Mouse (Mus musculus) liver, adult 2 months (tissue): ENCODE results near the gene Zfp324. TPM values are rescaled to one million over a fixed set of nuclear protein-coding genes. Genes with fewer than 3 reads are reported as not detected.

ENCODE experiments used
- DNase-seq: peaks from one replicate; pipeline ENCODE4 v3.0.0-alpha.2; 2011; ENCODE audit warnings: low read depth, low spot score; ENCODE audit errors: extremely low read depth
- H3K27ac ChIP-seq: fragments of 200-500 bp; replicated peaks from 2 replicates; pipeline ENCODE4 v1.5.1; 2012; ENCODE audit warnings: low read depth, mild to moderate bottlenecking, control low read depth, inconsistent platforms, low read length; ENCODE audit not compliant: insufficient read depth
- H3K27me3 ChIP-seq: fragments of 200-500 bp; 2 replicates; pipeline ENCODE4 v1.6.1; 2012; ENCODE audit warnings: mild to moderate bottlenecking, moderate library complexity, low read length, inconsistent platforms; ENCODE audit not compliant: control insufficient read depth, insufficient read depth
- H3K36me3 ChIP-seq: fragments of 200-500 bp; 2 replicates; pipeline ENCODE4 v1.6.1; 2012; ENCODE audit warnings: low read length, inconsistent platforms; ENCODE audit not compliant: control insufficient read depth, insufficient read depth
- H3K4me1 ChIP-seq: fragments of 200-500 bp; 2 replicates; pipeline ENCODE4 v1.6.1; 2011; ENCODE audit warnings: low read length; ENCODE audit not compliant: control insufficient read depth, insufficient read depth
- H3K4me3 ChIP-seq: fragments of 200-500 bp; 2 replicates; pipeline ENCODE4 v1.5.1; 2011; ENCODE audit warnings: low read depth, mild to moderate bottlenecking, control low read depth, low read length, moderate library complexity; ENCODE audit not compliant: insufficient read depth
- H3K79me2 ChIP-seq: fragments of 200-500 bp; 2 replicates; pipeline ENCODE4 v1.6.1; 2012; ENCODE audit warnings: inconsistent platforms, mild to moderate bottlenecking, low read length, moderate library complexity; ENCODE audit not compliant: control insufficient read depth, insufficient read depth
- H3K9ac ChIP-seq: fragments of 200-500 bp; 2 replicates; pipeline ENCODE4 v1.6.1; 2012; ENCODE audit warnings: low read depth, mild to moderate bottlenecking, control low read depth, inconsistent platforms, low read length
- CTCF ChIP-seq: fragments of 200-500 bp; IDR thresholded peaks from 2 replicates; pipeline ENCODE4 v1.5.1; 2011; ENCODE audit warnings: low read depth, low read length, control low read depth
- POLR2A ChIP-seq: fragments of 200-500 bp; IDR thresholded peaks from 2 replicates; pipeline ENCODE4 v1.6.1; 2011; ENCODE audit warnings: low read length, control low read depth; ENCODE audit not compliant: insufficient read depth; ENCODE audit errors: extremely low read depth
- WGBS: fragments of 180-500 bp; shearing (Covaris S2); methylation state at CpG from one replicate; pipeline ENCODE4 v1.1.7; 2018; 5-methylcytosine and 5-hydroxymethylcytosine counted together
- polyA plus RNA-seq: library from polyadenylated mRNA; depleted of rRNA; stranded (reverse); fragments of >200 nt; gene quantifications from 2 replicates; pipeline ENCODE4 v1.2.3, GENCODE M21; 2012; rRNA removed
- total RNA-seq: library from RNA; depleted of rRNA; stranded (reverse); fragments of >200 nt; gene quantifications from 2 replicates; pipeline ENCODE4 v1.2.3, GENCODE M21; 2014; rRNA removed

Zfp324 gene
- total and polyA plus RNA-seq, 2 experiments: 4.1 to 5.2 TPM

DNA sequence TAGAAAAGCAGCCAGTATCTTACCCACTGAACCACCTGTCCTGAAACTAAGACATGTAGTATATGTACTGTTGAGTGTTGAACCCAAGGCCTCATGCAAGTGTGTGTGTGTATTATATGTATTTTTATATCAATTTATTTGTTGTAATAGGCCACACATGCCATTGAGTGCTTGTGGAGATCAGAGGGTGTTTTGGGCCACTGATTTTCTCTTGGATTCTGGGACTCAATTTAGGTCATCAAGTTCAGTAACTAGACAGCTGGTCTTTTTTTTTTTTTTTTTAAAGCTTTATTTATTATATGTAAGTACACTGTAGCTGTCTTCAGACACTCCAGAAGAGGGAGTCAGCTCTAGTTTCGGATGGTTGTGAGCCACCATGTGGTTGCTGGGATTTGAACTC, 49.6 kb downstream of the Zfp324 start:
- Histone ChIP-seq H3K9ac (no peak overlapping the region), H3K27me3 (no peaks in the 10 kb centered on the region), H3K4me1 (peaks cover 17% of the 10 kb centered on the region), H3K27ac (no peak overlapping the region), H3K36me3 (no peaks in the 10 kb centered on the region), H3K4me3 (no peak overlapping the region), H3K79me2 (no peaks in the 10 kb centered on the region)
- no peak for DNase-seq
- WGBS: 89% methylated on average over 1 of the region's 1 CpGs
- TF ChIP-seq POLR2A: no peak
- no peak for TF ChIP-seq CTCF

DNA sequence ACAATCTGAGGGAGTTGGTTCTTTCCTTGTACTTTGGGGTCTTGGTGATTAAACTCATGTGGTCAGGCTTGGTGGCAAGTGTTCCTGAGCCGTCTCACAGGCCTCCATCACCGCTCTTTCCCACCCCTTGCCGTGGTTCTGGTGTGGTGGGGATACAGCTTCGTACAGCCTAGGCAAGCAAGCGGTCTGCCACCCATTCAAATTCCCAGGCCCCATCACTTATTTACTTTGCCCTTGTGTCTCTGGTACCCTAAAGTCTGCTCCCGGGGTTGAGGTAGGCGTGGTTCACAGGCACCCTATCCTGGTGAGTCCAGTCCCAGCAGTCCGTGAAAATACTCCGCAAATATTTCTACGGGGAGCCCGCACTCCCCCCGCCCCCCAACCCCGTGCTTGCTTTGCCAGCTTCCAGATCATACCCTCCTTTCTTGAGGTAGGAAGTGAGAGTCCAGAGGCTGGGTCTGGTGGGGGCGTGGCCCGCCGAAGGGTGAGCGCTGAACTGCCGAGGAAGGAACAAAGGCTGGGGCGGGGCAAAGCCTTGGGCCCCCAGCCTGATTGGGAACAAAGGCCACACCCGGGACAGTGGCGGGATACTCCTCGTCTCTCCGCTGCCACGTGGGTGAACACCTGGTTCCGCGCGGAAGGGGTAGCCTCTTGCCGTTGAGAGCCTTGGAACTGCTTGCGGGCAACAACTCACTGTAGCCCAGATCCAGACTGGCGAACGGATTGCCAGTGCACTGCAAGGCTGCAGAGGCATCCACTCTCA, 57.3 kb downstream of the Zfp324 start:
- 13% methylated on average over 31 of the region's 31 CpGs for WGBS
- Histone ChIP-seq H3K27ac (no peak overlapping the region), H3K36me3 (peaks cover 16% of the 10 kb centered on the region), H3K4me3 (peak overlapping the region; percentile 57), H3K4me1 (peaks cover 10% of the 10 kb centered on the region), H3K27me3 (no peaks in the 10 kb centered on the region), H3K9ac (peak overlapping the region; percentile 36), H3K79me2 (peaks cover 13% of the 10 kb centered on the region)
- peak; percentile 40 for DNase-seq
- TF ChIP-seq CTCF (no peak), POLR2A (no peak)

Other genes starting within 250 kb of the Zfp324 start
- gene Vmn2r56, start 230.8 kb upstream of the Zfp324 start, total RNA-seq: not detected in 2 replicates
- gene Vmn2r56, start 230.8 kb upstream of the Zfp324 start, polyA plus RNA-seq: not detected in 2 replicates
- 0.27 TPM in 1 of 2 replicates, not detected in the other for gene Zscan18, start 162.2 kb upstream of the Zfp324 start, total RNA-seq
- gene Zscan18, start 162.2 kb upstream of the Zfp324 start, polyA plus RNA-seq: 0.05 TPM in 1 of 2 replicates, not detected in the other
- gene Zfp329, start 147.0 kb upstream of the Zfp324 start, total RNA-seq: 1.8 and 2.0 TPM in 2 replicates
- gene Zfp329, start 147.0 kb upstream of the Zfp324 start, polyA plus RNA-seq: 0.29 and 0.50 TPM in 2 replicates
- 22.2 and 25.0 TPM in 2 replicates for gene Zfp110, start 131.1 kb upstream of the Zfp324 start, total RNA-seq
- 6.1 and 9.7 TPM in 2 replicates for gene Zfp110, start 131.1 kb upstream of the Zfp324 start, polyA plus RNA-seq
- 1.7 and 2.1 TPM in 2 replicates for gene Zfp128, start 84.7 kb upstream of the Zfp324 start, total RNA-seq
- gene Zfp128, start 84.7 kb upstream of the Zfp324 start, polyA plus RNA-seq: 0.46 and 0.58 TPM in 2 replicates
- gene Zscan22, start 68.0 kb upstream of the Zfp324 start, total RNA-seq: 1.2 and 1.5 TPM in 2 replicates
- 5.7 and 6.6 TPM in 2 replicates for gene Zscan22, start 68.0 kb upstream of the Zfp324 start, polyA plus RNA-seq
- 773 and 998 TPM in 2 replicates for gene Rps5, start 43.5 kb upstream of the Zfp324 start, total RNA-seq
- gene Rps5, start 43.5 kb upstream of the Zfp324 start, polyA plus RNA-seq: 789 and 798 TPM in 2 replicates
- 0.09 and 0.47 TPM in 2 replicates for gene Rnf225, start 38.4 kb upstream of the Zfp324 start, total RNA-seq
- gene Rnf225, start 38.4 kb upstream of the Zfp324 start, polyA plus RNA-seq: 0.45 and 0.65 TPM in 2 replicates
- gene Zfp446, start 12.0 kb downstream of the Zfp324 start, total RNA-seq: 1.3 and 1.4 TPM in 2 replicates
- 1.9 and 3.6 TPM in 2 replicates for gene Zfp446, start 12.0 kb downstream of the Zfp324 start, polyA plus RNA-seq
- gene Slc27a5, start 32.4 kb downstream of the Zfp324 start, total RNA-seq: 1,289 and 1,401 TPM in 2 replicates
- gene Slc27a5, start 32.4 kb downstream of the Zfp324 start, polyA plus RNA-seq: 1,497 and 1,713 TPM in 2 replicates
- gene Trim28, start 33.3 kb downstream of the Zfp324 start, total RNA-seq: 67.7 and 69.4 TPM in 2 replicates
- gene Trim28, start 33.3 kb downstream of the Zfp324 start, polyA plus RNA-seq: 98.0 and 114 TPM in 2 replicates
- 0.28 and 1.2 TPM in 2 replicates for gene Zbtb45, start 44.2 kb downstream of the Zfp324 start, total RNA-seq
- gene Zbtb45, start 44.2 kb downstream of the Zfp324 start, polyA plus RNA-seq: 4.5 TPM in 2 replicates
- gene Chmp2a, start 69.0 kb downstream of the Zfp324 start, total RNA-seq: 109 and 149 TPM in 2 replicates
- gene Chmp2a, start 69.0 kb downstream of the Zfp324 start, polyA plus RNA-seq: 62.8 and 76.5 TPM in 2 replicates
- 41.2 and 59.5 TPM in 2 replicates for gene Ube2m, start 72.4 kb downstream of the Zfp324 start, total RNA-seq
- 71.5 and 82.7 TPM in 2 replicates for gene Ube2m, start 72.4 kb downstream of the Zfp324 start, polyA plus RNA-seq
- 0.18 and 0.40 TPM in 2 replicates for gene Mzf1, start 88.9 kb downstream of the Zfp324 start, total RNA-seq
- 0.41 and 0.54 TPM in 2 replicates for gene Mzf1, start 88.9 kb downstream of the Zfp324 start, polyA plus RNA-seq
- gene Vmn1r85, start 129.3 kb downstream of the Zfp324 start, total RNA-seq: not detected in 2 replicates
- gene Vmn1r85, start 129.3 kb downstream of the Zfp324 start, polyA plus RNA-seq: not detected in 2 replicates
- not detected in 2 replicates for gene Vmn1r86, start 154.1 kb downstream of the Zfp324 start, total RNA-seq
- not detected in 2 replicates for gene Vmn1r86, start 154.1 kb downstream of the Zfp324 start, polyA plus RNA-seq
- not detected in 2 replicates for gene Vmn1r87, start 174.3 kb downstream of the Zfp324 start, total RNA-seq
- gene Vmn1r87, start 174.3 kb downstream of the Zfp324 start, polyA plus RNA-seq: not detected in 2 replicates
- gene Vmn1r88, start 193.7 kb downstream of the Zfp324 start, total RNA-seq: not detected in 2 replicates
- not detected in 2 replicates for gene Vmn1r88, start 193.7 kb downstream of the Zfp324 start, polyA plus RNA-seq
- not detected in 2 replicates for gene Vmn1r89, start 247.2 kb downstream of the Zfp324 start, total RNA-seq
- gene Vmn1r89, start 247.2 kb downstream of the Zfp324 start, polyA plus RNA-seq: not detected in 2 replicates